Mouse (Mus musculus): ENCODE results near the gene Dcaf12l1. TPM values are rescaled to one million over a fixed set of nuclear protein-coding genes. Genes with fewer than 3 reads are reported as not detected.
A peak's percentile ranks its signal among the peaks of the same experiment; 100 is the strongest.
"Not testable (repeated sequence)": the region's sequence is repeated elsewhere in the genome, so short reads cannot be mapped to it uniquely, and the experiment has no call there.

The Dcaf12l1 gene
- 9.5 and 12.3 TPM in 2 replicates for polyA plus RNA-seq (2014; fragmentation: Nextera tagmentation; extraction: Ambion mirVana)

DNA sequence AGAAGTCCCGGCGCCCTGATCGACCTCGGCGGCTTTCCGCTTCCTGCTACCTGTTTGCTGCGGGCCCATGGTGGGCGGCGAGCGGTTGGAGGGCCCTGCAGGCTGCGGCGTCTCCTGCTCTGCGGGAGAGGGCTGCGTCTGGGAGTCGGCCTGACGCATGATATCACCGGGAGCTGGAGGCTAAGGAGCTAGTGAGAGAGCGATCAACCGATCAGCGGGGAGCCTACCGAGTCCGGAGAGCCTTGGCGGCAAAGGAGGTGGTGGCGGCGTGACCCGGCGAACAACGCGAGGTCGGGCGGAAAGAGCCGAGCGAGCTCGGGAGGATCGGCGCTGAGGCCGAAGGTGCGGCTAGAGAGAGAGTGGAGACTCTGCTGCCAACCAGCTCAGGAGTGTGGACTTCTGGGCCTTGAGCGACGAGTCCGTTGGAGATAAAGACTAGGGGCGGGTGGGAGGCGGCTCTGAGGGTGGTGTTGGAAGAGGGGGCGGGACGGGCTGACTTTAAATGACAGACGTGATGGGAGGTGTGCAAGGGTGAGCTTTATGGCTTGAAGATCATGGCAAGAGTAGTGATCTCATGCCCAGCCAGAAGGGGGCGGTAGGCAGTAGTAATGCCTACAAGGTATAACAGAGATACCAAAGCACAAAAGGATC is at the start of gene Dcaf12l1:
Gene Dcaf12l1 (minus strand): TSS at position 437 of the 651 bp plus-strand sequence.
- no peaks in the 10 kb centered on the region for H3K4me1 ChIP-seq (ENCODE audit: control insufficient read depth, insufficient read depth, low read length)
- H3K4me3 ChIP-seq (ENCODE audit: low read depth, low read length) = peak within 1 kb of the TSS; percentile 48
- no peaks in the 10 kb centered on the region for H3K27me3 ChIP-seq (ENCODE audit: control insufficient read depth, insufficient read depth, low read length)
- no peaks in the 10 kb centered on the region for H3K36me3 ChIP-seq (ENCODE audit: control insufficient read depth, insufficient read depth, low read length)
- peak; percentile 95 for ATAC-seq (ENCODE audit: low read depth)
- peak within 1 kb of the TSS; percentile 63 for H3K9ac ChIP-seq (replicated peaks; ENCODE audit: low read depth, low read length)
- peak within 1 kb of the TSS; percentile 66 for H3K4me2 ChIP-seq (ENCODE audit: low read depth, low read length)
- H3K9me3 ChIP-seq (ENCODE audit: control insufficient read depth, low read length) = no peaks in the 10 kb centered on the region
- 15% methylated on average over 38 of the region's 47 CpGs for WGBS
- H3K27ac ChIP-seq (ENCODE audit: low read depth, low read length) = no peak within 1 kb of the TSS

DNA sequence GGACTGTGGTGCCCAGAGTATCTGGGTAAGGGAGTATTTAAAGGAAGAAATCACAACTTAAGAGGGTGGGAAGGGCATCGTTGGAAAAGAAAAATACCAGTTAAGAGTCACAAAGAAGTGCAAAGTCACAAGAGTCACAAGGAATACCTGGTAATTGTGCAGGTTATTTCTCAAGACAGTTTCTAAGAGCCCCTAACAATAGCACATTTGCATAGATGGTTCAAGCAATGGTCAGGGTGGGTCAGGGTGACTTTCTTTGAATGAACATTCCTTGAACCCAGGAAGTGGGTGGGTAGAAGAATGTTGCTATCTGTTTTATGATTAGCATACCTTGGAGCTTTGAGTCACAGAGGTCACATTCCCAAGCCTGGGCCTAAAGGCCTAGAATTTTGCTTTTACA is 19.4 kb upstream of the Dcaf12l1 start:
- not testable (repeated sequence) for ATAC-seq (ENCODE audit: low read depth); H3K27ac ChIP-seq (ENCODE audit: low read depth, low read length)
- 72% methylated on average over 1 of the region's 1 CpGs for WGBS

DNA sequence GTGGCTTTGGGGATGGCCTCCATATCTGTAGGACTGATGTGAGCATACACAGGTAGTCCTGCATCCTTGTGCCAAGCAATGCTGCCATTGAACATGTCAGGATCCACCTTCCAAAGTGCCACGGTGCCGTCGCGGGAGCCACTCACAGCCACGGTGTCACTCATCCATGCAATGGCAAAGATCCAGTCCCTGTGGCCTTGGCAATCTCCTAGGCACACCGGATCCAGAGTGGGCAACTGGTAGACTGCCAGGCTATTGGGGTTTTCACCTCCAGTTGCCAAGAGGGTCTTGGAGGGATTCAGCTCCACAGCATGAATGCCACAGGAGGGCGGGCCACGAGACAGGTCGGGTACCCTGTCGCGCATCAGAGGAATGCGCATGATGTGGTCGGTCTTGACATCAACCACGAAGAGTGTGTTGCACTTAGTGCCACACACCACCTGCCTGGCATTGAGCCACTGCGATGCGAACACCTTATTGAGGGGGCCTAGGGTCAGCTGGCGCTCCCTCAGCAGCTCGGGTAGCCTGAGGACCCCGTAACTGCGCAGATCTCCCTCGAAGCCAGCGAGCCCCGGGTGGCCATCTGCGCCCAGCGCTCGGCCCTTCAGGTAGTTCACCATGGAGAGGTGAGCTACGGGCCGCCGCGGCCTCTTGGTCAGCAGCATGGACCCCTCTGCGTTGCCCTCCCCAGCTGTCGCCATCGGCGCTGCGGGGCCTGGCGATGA is 799 bp downstream of the Dcaf12l1 start:
- ATAC-seq (ENCODE audit: low read depth) = peak; percentile 61
- no peaks in the 10 kb centered on the region for H3K9me3 ChIP-seq (ENCODE audit: control insufficient read depth, low read length)
- 27% methylated on average over 36 of the region's 36 CpGs for WGBS
- no peak overlapping the region for H3K27ac ChIP-seq (ENCODE audit: low read depth, low read length)
- peak overlapping the region; percentile 63 for H3K9ac ChIP-seq (replicated peaks; ENCODE audit: low read depth, low read length)
- peak overlapping the region; percentile 48 for H3K4me3 ChIP-seq (ENCODE audit: low read depth, low read length)
- no peaks in the 10 kb centered on the region for H3K4me1 ChIP-seq (ENCODE audit: control insufficient read depth, insufficient read depth, low read length)
- H3K36me3 ChIP-seq (ENCODE audit: control insufficient read depth, insufficient read depth, low read length) = no peaks in the 10 kb centered on the region
- no peaks in the 10 kb centered on the region for H3K27me3 ChIP-seq (ENCODE audit: control insufficient read depth, insufficient read depth, low read length)
- peak overlapping the region; percentile 66 for H3K4me2 ChIP-seq (ENCODE audit: low read depth, low read length)

More for the DNA sequence above, 19.4 kb upstream of the Dcaf12l1 start:
- not testable (repeated sequence) for H3K9me3 ChIP-seq (ENCODE audit: control insufficient read depth, low read length); H3K4me1 ChIP-seq (ENCODE audit: control insufficient read depth, insufficient read depth, low read length); H3K4me3 ChIP-seq (ENCODE audit: low read depth, low read length); H3K27me3 ChIP-seq (ENCODE audit: control insufficient read depth, insufficient read depth, low read length); H3K36me3 ChIP-seq (ENCODE audit: control insufficient read depth, insufficient read depth, low read length); H3K9ac ChIP-seq (replicated peaks; ENCODE audit: low read depth, low read length); H3K4me2 ChIP-seq (ENCODE audit: low read depth, low read length)

Measured in neural tube, embryonic 14.5 days (tissue).